Mouse (Mus musculus): Measurements from ENCODE around the gene Mthfr.

Gene Mthfr

DNA sequence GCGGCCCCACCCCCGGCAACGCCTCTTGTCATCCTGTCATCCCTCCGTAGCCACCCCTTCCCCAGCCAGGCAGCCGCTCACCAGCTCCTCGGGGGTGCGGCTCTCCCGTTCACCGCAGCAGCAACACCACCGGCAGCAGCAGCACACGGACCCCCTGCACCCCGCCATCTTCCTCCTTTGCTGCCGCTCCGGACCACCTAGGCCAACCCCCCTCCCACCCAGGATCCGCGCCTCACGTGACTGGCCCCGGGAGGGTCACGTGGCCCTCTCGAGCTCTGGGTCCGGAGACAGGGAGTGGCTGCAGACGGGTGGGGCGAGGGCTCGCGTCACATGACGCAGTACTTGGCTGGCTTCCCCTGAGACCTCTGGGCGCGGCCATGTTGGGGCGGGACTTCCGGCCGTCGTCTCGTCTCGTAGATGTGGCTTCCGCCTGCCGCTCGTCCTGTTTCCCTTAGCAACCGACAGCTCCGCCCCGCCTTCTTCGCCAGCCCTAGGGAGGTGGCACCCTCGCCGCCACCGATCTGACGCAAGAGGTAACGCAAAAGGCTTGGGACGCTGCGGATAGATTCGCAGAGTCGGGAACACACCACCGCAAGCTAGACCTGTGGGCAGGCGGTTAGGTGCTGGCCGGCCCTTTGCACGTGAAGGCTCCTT lies at the start of gene Mthfr, which contains the start of gene Clcn6:
Gene Mthfr (plus strand): TSS at position 478 of the 654 bp plus-strand sequence.
Gene Clcn6 (minus strand): TSS at position 222 of the 654 bp plus-strand sequence.
- peak; percentile 98 for DNase-seq (ENCODE audit: low read depth, low spot score)

DNA sequence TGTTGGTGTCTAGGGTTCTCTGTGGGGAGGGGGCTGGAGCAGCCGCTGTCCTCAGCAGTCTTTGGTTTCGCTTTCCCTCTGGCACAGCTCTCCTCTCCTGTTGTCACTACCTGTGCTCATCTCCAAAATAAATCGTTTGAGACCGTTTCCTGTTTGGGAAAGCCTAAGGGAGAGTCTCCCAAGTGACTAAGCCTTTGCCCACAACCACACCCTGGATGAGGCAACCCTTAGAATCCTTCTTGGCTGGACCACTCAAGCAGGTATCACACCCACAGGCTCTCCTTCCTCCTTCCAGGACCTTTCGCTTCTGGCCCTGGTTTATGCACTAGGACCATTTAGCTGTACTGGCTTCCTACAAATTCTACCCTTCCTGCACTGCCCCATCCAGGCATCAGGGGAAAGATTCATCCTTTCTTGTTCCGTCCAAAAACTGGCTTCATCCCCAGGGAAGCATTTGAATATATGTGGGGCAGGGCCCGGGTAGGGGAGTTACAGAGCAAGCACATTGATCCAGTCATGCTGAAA lies 45.2 kb upstream of the Mthfr start:
- no peak for DNase-seq (ENCODE audit: low read depth, low spot score)

DNA sequence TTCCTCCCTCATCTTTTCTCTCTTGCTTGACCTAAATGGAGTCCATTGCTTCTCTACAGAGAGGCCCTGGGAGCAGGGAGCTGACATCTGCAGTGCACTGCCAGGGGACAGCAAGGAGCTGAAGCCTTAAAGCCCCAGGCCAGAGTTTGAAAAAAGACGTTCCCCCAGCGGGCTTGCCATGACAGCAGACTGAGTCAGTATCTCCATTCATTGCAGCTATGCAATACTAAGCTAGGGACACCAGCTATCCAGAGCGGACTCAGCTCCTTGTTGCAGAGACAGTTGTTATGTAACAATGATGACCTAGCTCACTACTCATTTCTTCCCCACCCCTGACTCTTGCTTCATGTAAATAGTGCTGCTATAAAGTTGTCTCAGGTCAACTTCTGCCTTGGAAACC lies 43.6 kb upstream of the Mthfr start:
- no peak for DNase-seq (ENCODE audit: low read depth, low spot score)

DNA sequence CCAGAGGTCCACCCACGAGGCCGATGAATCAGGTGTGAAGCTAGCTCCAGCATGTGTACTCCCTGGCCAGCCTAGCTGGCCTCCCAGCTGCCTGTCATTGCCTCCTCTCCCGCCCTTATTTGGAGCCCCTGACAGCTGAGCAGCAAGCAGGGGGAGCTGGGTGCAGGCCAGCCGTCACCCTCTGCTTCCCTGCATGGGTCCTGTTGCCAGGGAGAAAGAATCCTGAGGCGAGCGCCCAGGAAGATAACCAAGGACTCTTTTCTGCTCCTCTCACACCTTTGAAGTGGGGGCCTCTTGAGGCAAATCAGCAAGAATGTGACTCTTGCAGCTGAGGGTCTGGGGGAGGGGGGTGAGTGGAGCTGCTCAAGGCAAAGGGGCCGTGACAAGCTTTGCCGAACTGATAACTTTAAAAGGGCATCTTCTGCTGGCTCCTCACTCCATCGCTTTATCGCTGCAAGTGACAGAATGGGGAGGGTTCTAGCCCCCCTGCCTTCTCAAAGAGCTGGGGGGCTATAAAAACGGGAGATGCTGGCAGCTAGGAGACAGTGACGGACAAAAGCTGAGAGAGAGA lies 38.6 kb upstream of the Mthfr start, which contains the start of gene Nppa:
Gene Nppa (plus strand): TSS at position 521 of the 571 bp plus-strand sequence.
- no peak for DNase-seq (ENCODE audit: low read depth, low spot score)

DNA sequence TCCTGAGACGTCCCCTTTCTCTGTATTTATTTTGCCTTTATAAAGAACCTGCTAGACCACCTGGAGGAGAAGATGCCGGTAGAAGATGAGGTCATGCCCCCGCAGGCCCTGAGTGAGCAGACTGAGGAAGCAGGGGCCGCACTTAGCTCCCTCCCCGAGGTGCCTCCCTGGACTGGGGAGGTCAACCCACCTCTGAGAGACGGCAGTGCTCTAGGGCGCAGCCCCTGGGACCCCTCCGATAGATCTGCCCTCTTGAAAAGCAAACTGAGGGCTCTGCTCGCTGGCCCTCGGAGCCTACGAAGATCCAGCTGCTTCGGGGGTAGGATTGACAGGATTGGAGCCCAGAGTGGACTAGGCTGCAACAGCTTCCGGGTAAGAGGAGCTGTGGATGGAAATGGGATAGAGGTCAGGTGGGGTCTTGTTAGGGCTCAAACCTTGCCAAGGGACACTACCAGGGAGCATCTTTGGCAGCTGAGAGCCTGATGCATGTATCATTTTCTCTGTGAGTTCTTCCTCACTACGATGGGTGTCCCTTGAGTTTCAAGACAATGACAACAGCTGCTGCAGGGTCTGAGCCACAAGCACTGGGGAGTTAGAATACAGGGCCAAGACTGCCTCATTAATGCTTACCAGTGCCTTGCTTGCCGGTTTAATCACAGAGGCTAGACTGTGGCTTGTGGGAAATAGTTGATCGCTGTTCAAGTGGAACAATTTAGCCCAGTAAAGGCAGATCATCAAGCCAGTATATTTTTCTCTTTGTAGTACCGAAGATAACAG lies 37.7 kb upstream of the Mthfr start:
- no peak for DNase-seq (ENCODE audit: low read depth, low spot score)

DNA sequence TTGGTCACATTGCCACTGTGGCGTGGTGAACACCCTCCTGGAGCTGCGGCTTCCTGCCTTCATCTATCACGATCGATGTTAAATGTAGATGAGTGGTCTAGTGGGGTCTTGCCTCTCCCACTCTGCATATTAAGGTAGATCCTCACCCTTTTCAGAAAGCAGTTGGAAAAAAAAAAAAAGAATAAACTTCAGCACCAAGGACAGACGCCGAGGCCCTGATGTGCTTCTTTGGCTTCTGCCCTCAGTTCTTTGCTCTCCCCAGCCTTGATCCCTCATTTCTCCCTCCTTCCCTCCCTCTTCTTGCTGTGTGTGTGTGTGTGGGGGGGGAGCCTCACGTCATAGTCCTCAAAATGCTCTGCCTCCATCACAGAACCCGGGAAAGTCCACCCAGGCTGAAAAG lies 37.0 kb upstream of the Mthfr start:
- DNase-seq (ENCODE audit: low read depth, low spot score) = no peak

DNA sequence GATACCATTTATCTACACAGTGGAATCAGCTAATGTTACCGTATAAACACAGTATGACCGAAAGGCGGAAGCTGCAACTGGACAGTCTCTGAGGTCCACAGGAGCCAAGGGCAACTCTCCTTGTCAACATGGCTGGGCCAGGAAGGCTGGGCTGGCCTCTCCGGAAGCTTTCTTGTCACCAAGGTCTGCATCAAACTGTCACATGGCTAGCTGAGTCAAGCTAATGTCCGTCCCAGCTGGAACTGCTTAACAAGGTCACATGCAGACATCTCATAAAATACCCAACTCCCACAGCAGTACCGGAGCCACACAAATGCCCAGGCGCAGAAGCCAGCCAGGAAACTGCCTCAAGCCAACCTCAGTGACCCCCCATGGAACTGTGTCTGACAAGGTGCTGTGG lies 34.5 kb upstream of the Mthfr start:
- no peak for DNase-seq (ENCODE audit: low read depth, low spot score)

DNA sequence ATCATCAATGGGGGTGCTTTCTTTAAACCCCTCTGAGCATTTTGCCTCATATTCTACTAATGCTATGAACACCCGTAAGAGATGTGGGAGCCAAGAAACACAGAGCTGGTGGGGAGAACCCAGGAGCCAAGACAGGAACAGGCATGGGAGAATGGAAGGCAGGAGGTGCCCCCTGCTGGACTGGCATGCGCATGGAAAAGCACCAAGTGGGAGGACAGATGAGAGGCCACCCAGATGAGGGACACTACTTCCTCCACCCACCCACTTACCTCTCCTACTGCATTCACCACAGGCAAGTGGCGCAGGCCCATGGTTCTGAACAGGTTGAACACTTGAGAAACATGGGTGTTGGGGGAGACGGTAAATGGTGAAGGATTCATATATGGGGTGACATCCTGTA lies 30.5 kb upstream of the Mthfr start:
- DNase-seq (ENCODE audit: low read depth, low spot score) = peak; percentile 20

DNA sequence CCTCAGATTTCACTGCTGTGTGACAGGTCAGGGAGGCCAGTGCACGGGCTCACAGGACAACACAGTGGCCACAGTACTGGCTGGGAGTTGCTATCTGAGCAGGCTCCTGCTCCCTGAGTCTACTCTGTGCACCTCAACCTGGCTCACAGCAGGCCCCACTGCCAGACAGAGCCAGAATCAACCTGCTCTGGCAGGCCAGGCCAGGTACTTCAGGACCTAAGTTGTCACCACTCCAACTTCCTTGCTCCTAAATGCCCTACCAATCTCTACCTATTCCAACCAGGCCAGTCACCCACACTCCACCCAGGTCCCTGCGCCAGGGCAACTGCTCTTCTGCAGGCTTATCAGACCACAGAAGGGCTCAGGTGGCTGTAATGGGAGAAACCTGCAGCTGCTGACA lies 29.2 kb upstream of the Mthfr start:
- DNase-seq (ENCODE audit: low read depth, low spot score) = no peak

DNA sequence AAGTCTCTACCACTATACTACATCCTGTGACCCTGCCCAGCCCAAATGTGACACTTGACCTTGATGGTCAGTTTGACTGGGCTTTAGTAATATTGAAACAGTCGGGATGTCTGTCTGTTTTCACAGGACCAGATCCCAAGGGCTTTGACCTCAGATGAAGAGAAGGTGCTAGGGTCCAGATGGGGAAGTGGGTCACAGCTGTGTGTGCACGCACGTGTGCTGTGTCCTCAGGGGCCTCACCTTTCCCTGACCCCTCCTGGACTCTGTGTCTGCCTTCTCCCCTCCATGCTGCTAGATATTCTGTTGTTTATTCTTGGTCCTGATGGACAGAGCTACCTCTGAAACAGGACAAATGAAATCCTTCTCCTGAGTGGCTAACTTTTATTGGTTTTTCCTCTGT lies 27.5 kb upstream of the Mthfr start:
- DNase-seq (ENCODE audit: low read depth, low spot score) = no peak

DNA sequence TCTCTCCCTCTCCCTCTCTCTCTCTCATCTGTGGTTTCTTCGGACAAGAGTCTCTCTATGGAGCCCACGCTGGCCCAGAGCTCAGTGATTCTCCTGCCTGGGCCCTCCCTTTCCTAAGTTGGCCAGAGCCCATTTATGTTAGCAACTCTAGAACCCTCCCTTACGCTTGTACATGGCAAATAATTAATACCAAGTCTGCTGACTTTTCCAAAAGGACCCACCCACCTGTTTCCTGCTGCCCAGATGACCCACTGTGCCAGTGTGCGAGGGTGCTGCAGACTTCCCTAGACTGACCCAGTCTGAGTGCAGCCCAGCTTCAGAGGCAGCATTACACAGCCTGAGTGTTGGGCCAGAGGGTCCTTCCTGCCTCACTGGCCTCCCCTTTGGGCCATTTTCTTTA lies 26.7 kb upstream of the Mthfr start:
- DNase-seq (ENCODE audit: low read depth, low spot score) = no peak

DNA sequence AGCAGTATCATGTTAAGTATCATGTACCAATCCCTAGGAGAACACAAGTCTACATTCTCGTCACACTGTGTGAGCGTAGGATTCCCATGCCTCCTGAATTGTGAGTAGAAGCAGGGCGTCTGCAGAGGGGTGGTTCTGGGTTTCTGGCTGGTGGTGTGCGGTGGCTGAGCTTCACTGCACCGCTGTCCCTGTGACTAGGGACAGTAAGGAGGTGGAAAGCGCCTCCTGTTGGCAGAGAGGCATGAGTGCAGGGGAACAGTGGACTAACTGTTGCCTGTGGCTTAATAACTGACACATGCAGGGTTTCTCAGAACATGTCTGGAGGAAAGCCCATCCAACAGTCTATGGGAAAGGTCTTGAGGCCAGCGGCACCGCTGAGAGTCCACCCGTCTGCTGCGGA lies 23.5 kb upstream of the Mthfr start:
- no peak for DNase-seq (ENCODE audit: low read depth, low spot score)

DNA sequence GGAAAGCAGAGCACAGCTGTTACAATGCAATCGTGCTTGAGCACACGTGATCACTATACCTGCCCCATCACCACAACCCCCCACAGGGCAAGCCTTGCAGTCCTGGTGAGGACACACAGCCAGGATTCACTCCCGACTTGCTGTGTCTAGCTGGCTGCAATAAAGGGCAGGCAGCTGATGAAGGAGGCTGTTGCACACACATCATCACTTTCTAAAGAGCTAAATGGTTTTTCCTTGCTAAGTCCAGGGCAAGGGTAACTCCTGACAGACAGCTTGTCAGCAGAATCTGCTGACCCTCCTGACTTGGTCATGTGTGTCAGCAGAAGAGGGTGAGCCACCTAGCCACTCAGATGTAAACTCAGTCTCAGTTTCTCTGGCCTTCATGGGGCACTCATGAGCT lies 21.9 kb upstream of the Mthfr start:
- no peak for DNase-seq (ENCODE audit: low read depth, low spot score)

DNA sequence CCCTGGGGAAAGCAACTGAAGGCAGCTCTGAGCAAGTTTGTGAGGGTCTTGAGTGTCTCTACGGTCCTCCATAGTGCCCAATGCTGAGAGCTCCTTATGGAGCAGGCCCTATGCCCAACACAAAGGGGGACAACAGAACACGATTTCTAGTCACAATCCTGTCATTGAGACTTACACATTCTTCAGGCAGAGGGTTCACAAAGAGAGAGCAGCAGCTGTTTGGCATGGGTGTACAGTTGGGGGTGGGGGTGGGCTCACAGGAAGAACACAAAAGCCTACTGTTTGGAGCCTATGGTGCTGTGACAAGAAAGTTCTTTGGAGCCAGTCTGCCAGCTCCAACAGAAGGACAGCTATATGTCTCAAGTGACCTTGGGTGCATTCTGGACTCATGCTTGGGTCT lies 20.5 kb upstream of the Mthfr start:
- DNase-seq (ENCODE audit: low read depth, low spot score) = no peak

DNA sequence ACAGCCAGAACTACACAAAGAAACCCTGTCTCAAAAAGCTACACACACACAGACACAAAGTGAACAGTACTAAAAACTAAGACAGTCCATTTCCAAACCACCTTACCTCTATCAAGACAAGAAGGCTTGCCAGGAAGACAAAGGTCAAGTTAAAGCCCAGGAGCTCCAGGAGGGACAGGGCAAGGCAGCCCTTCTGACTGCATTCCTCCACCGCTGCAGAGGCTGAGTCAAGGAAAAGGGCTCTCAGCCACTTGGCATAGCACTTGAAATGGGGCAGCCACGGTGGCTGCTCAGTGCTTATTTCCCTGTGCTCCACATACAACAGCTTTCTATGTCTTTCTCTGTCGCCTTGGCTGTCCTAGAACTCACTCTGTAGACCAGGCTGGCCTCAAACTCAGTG lies 14.9 kb upstream of the Mthfr start:
- no peak for DNase-seq (ENCODE audit: low read depth, low spot score)

DNA sequence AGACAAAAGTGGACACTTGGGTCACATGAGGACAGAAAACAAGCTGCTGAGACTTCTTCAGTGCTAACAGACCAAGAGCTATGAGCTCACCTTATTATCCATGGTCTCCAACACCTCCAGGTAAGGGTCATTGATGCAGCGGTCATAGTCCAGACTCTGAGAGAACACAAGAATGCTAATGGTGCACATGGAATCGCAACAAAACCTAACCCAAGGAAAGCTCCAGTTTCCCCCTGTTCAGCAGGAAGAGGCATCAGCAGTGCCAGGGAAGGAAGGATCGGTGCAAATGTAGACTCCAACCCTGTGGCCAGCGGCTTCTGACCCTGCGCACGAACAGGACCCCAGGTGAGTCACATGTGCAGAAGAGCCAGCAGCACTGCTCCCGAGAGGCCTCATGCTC lies 9.6 kb upstream of the Mthfr start:
- no peak for DNase-seq (ENCODE audit: low read depth, low spot score)

DNA sequence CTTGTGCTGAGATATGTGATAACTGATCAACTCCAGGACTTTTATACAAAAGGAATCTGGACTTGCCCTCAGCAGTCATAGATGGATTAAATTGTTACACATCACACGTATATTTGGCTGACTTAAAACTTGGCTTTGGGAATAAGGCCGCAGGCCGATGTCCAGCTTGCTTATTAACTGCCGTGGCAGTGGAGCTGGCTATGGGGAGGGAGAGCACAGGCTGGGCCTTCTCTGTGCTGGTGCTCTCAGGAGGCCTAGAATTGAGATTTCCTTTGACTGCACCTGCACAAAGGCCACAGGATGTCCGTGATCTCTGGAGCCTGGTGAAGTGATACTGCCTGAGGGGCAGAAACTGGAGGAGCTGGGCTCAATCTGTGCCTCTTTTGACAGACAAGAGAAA lies 8.4 kb upstream of the Mthfr start:
- DNase-seq (ENCODE audit: low read depth, low spot score) = no peak

DNA sequence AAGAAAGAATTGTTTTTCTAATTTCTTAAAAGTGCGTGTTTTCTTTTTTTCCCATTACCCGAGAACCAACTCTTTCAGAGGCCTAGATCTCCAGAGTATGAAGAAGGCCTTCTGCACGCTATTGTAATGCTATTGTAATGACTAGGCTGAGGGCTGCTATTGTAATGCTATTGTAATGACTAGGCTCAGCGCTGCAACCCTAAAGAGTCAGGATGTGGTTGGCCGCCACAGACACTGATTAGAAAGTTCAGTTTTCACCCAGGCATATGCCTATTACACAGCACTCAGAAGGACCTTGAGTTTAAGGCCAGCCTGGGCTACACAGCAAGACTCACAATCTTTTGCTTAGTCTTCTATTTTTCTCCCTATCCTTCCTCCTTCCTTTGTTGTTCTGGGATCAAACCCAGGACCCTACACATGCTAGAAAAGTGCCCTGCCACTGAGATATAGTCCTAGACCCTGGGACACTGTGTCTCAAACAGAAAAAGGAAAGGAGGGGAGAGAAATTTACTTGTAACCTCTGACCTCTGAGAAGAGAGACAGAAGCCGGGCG lies 4.9 kb upstream of the Mthfr start:
- no peak for DNase-seq (ENCODE audit: low read depth, low spot score)

DNA sequence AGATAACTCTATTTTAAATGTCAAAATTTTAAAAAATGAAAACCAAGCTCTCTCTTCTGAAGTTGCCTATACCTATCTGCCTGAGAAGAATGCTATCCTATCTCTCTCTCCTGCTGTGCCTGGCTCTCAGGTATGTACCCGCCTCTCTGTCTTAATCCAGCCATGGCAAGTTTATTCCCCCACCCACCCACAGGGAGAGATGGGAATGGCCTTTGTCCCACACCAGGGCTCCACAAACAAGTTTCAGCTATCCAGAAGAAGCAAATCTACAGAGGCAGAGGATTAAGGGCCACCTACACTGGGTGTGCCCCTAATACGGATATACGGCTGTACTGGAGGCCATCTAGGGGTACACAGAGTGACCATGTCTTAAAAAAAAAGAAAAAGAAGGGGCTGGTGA lies 3.4 kb upstream of the Mthfr start:
- DNase-seq (ENCODE audit: low read depth, low spot score) = no peak

DNA sequence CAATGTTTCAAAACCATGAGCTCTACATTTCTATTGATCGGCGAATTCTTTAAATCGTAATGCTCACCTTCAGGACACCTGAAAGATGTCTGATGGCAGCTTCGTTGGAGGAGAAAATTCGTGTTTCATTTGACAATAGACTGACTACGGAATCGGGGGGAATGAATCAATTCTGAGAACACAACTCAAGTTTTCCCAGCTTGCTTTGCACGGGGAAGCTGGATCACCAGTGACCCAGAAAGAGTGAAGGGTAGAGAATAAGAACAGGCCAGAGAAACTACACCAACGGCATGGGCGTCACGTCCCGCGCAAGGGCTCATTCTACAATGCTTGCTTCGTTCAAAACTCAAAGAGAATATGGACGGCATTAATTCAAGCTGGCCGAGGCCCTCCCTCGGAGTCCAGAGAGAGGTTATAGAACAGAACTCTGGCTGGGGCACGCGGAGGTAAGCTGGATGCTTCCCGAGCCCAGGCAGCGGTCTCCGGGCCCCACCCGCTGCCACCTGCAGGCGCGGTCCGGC lies 738 bp upstream of the Mthfr start:
- no peak for DNase-seq (ENCODE audit: low read depth, low spot score)

DNA sequence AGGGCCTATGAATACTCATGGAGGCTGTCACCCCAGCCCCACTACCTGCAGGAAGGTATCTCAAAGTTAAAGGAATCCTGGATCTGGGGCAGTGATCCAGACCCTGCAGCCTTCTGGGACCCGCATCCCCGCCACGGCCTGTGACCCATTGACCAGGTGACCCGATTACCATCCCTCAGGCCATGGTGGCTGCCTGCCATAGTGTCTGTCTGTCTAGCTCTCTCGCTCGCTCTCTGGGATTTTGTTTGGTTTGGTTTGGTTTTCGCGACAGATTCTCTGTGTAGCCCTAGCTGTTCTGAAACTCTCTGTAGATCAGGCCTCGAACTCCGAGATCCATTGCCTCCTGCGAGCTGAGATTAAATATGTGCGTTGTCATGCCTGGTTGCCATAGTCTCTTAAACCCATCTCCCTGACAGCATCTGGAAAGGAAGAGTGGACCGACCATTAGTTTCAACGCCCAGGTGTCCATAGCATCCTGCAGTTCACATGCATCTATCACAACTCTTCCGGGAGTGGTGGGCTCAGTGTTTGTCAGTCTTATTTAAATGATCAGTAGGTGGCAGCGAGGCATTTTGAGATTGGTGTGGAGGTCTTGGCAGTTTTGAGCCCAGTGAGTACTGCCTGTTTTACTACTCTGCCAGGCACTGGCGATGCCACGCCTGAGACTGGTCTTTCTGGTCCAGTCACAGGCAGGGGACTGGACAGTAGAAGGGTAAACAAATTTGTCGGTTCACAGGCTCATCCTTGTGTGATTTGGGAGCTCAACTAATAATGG lies 564 bp downstream of the Mthfr start:
- no peak for DNase-seq (ENCODE audit: low read depth, low spot score)
